Mouse (Mus musculus): ENCODE data around the gene Dmrtc2. TPM values are rescaled to one million over a fixed set of nuclear protein-coding genes. Genes with fewer than 3 reads are reported as not detected.

The Dmrtc2 gene
- total RNA-seq, 1 experiment from 2014 or later: not detected

Other genes with a start within 250 kb of the Dmrtc2 start
- not detected in 3 replicates for gene Lypd3, start 233.5 kb upstream of the Dmrtc2 start, total RNA-seq (2017)
- not detected in 3 replicates for gene Tex101, start 193.4 kb upstream of the Dmrtc2 start, total RNA-seq (2017)
- not detected in 3 replicates for gene BC049730, start 160.8 kb upstream of the Dmrtc2 start, total RNA-seq (2017)
- not detected in 3 replicates for gene Gm4763, start 143.1 kb upstream of the Dmrtc2 start, total RNA-seq (2017)
- gene Cd177, start 109.7 kb upstream of the Dmrtc2 start, total RNA-seq (2017): 1.9 to 6.7 TPM (median 5.2 TPM) in 3 replicates
- not detected in 3 replicates for gene Ceacam10, start 92.9 kb upstream of the Dmrtc2 start, total RNA-seq (2017)
- gene Gm9844, start 7.8 kb upstream of the Dmrtc2 start, total RNA-seq (2017): 16.3 to 23.7 TPM (median 19.1 TPM) in 3 replicates
- gene Lypd4, start 116 bp upstream of the Dmrtc2 start, total RNA-seq (2017): not detected in 3 replicates
- gene Rps19, start 14.3 kb downstream of the Dmrtc2 start, total RNA-seq (2017): 599 to 964 TPM (median 888 TPM) in 3 replicates
- gene Cd79a, start 27.3 kb downstream of the Dmrtc2 start, total RNA-seq (2017): 26.8 to 46.7 TPM (median 35.0 TPM) in 3 replicates
- gene Arhgef1, start 32.9 kb downstream of the Dmrtc2 start, total RNA-seq (2017): 214 to 370 TPM (median 269 TPM) in 3 replicates
- gene Gm4881, start 74.4 kb downstream of the Dmrtc2 start, total RNA-seq (2017): not detected in 3 replicates
- 82.7 to 149 TPM (median 92.1 TPM) in 3 replicates for gene Rabac1, start 102.7 kb downstream of the Dmrtc2 start, total RNA-seq (2017)
- gene Atp1a3, start 135.9 kb downstream of the Dmrtc2 start, total RNA-seq (2017): 54.0 to 91.3 TPM (median 63.7 TPM) in 3 replicates
- 0.48 to 2.9 TPM in 2 of 3 replicates, not detected in the other for gene Grik5, start 202.3 kb downstream of the Dmrtc2 start, total RNA-seq (2017)
- 1.5 to 4.7 TPM (median 3.4 TPM) in 3 replicates for gene Zfp574, start 202.5 kb downstream of the Dmrtc2 start, total RNA-seq (2017)

Measured in monocyte, adult 5-6 weeks (primary cell).